Mouse (Mus musculus) CH12.LX (cell line): ENCODE results near the gene E4f1. TPM values are rescaled to one million over a fixed set of nuclear protein-coding genes. Genes with fewer than 3 reads are reported as not detected.

Source experiments
- DNase-seq: peaks from one replicate; pipeline ENCODE4 v3.0.0-alpha.2; 2013; ENCODE audit errors: extremely low read depth
- H3K27ac ChIP-seq: 2 replicates; pipeline ENCODE4 v1.5.1; 2012; ENCODE audit warnings: low read depth, mild to moderate bottlenecking, control low read depth, moderate library complexity; ENCODE audit not compliant: insufficient read depth
- H3K27me3 ChIP-seq: replicated peaks from 2 replicates; pipeline ENCODE3; 2012; ENCODE audit warnings: inconsistent platforms
- H3K36me3 ChIP-seq, 2 experiments: replicated peaks in 1 of 2; 2 replicates each; pipeline versions ENCODE3 to v1.6.1; 2012; ENCODE audit warnings: inconsistent platforms in 1 of 2, low read length in 1 of 2, mild to moderate bottlenecking in 1 of 2, mixed read lengths in 1 of 2, moderate library complexity in 1 of 2; ENCODE audit not compliant: control insufficient read depth in 1 of 2, insufficient read depth in 1 of 2
- H3K4me1 ChIP-seq, 2 experiments: 2 replicates each; pipeline ENCODE4 v1.6.1; 2012; ENCODE audit warnings: inconsistent platforms in 1 of 2, moderate library complexity in 1 of 2; ENCODE audit not compliant: insufficient read depth in 2 of 2, control insufficient read depth in 1 of 2
- H3K4me2 ChIP-seq: 2 replicates; pipeline ENCODE4 v1.6.1; 2012; ENCODE audit warnings: low read depth, mild to moderate bottlenecking, control low read depth; ENCODE audit not compliant: poor library complexity, insufficient read depth, severe bottlenecking
- H3K4me3 ChIP-seq, 3 experiments: fragments of 150-350 bp in 1 of 3; sonication (generic) in 1 of 3; replicated peaks in 1 of 3; 2 replicates each; pipeline versions ENCODE3 to v1.5.1; 2011 to 2012; ENCODE audit warnings: low read depth in 2 of 3, low read length in 2 of 3, mild to moderate bottlenecking in 2 of 3, moderate library complexity in 2 of 3, control low read depth in 1 of 3, improper control_type of control experiment in 1 of 3, inconsistent platforms in 1 of 3, mixed read lengths in 1 of 3; ENCODE audit not compliant: poor library complexity in 1 of 3
- H3K79me2 ChIP-seq: replicated peaks from 2 replicates; pipeline ENCODE4 v1.6.1; 2012; ENCODE audit warnings: mild to moderate bottlenecking, moderate library complexity; ENCODE audit not compliant: control insufficient read depth, poor library complexity, insufficient read depth, severe bottlenecking; ENCODE audit errors: extremely low read depth
- H3K9ac ChIP-seq: 2 replicates; pipeline ENCODE4 v1.6.1; 2012; ENCODE audit warnings: low read depth, mild to moderate bottlenecking, control low read depth, moderate library complexity; ENCODE audit not compliant: insufficient read depth
- H3K9me3 ChIP-seq: replicated peaks from 2 replicates; pipeline ENCODE3; 2012; ENCODE audit warnings: low read length, inconsistent platforms, mixed read lengths
- BHLHE40 ChIP-seq: IDR thresholded peaks from 2 replicates; pipeline ENCODE4 v1.6.1; 2011; ENCODE audit warnings: mild to moderate bottlenecking, low read depth, low read length, improper control_type of control experiment
- CHD1 ChIP-seq: IDR thresholded peaks from 2 replicates; pipeline ENCODE4 v1.6.1; 2012; ENCODE audit warnings: low read depth, low read length, improper control_type of control experiment, inconsistent platforms
- CHD2 ChIP-seq: IDR thresholded peaks from 2 replicates; pipeline ENCODE4 v1.6.1; 2011; ENCODE audit warnings: low read length, improper control_type of control experiment
- CTCF ChIP-seq, 2 experiments: IDR thresholded peaks in 1 of 2; conservative IDR thresholded peaks in 1 of 2; 2 replicates each; pipeline ENCODE4 v1.5.1; 2011 to 2012; ENCODE audit warnings: low read depth in 2 of 2, low read length in 2 of 2, improper control_type of control experiment in 1 of 2, inconsistent platforms in 1 of 2, mild to moderate bottlenecking in 1 of 2, moderate library complexity in 1 of 2
- E2F4 ChIP-seq: IDR thresholded peaks from 2 replicates; pipeline ENCODE4 v1.6.1; 2011; ENCODE audit warnings: low read depth, low read length, improper control_type of control experiment; ENCODE audit not compliant: insufficient replicate concordance
- ELF1 ChIP-seq: IDR thresholded peaks from 2 replicates; pipeline ENCODE4 v1.6.1; 2014; ENCODE audit warnings: low read depth, mild to moderate bottlenecking, inconsistent platforms, low read length, improper control_type of control experiment
- GABPA ChIP-seq: IDR thresholded peaks from 2 replicates; pipeline ENCODE4 v1.6.1; 2012; ENCODE audit warnings: low read depth, low read length, improper control_type of control experiment, inconsistent platforms; ENCODE audit not compliant: insufficient replicate concordance
- HCFC1 ChIP-seq: IDR thresholded peaks from 2 replicates; pipeline ENCODE4 v1.6.1; 2012; ENCODE audit warnings: low read depth, mild to moderate bottlenecking, inconsistent platforms, low read length, improper control_type of control experiment
- IRF4 ChIP-seq: IDR thresholded peaks from 2 replicates; pipeline ENCODE4 v1.6.1; 2014; ENCODE audit warnings: low read depth, mild to moderate bottlenecking, inconsistent platforms, low read length, improper control_type of control experiment
- JUND ChIP-seq: conservative IDR thresholded peaks from 2 replicates; pipeline ENCODE4 v1.6.1; 2011; ENCODE audit warnings: low read depth, low read length, improper control_type of control experiment
- KAT2A ChIP-seq: IDR thresholded peaks from 2 replicates; pipeline ENCODE4 v1.6.1; 2012; ENCODE audit warnings: low read length, improper control_type of control experiment, inconsistent platforms; ENCODE audit not compliant: insufficient replicate concordance
- MAFK ChIP-seq: IDR thresholded peaks from 2 replicates; pipeline ENCODE4 v1.6.1; 2011; ENCODE audit warnings: low read length, improper control_type of control experiment; ENCODE audit not compliant: insufficient replicate concordance
- MXI1 ChIP-seq: IDR thresholded peaks from 2 replicates; pipeline ENCODE4 v1.6.1; 2011; ENCODE audit warnings: mild to moderate bottlenecking, low read depth, low read length, improper control_type of control experiment
- MYC ChIP-seq: IDR thresholded peaks from 2 replicates; pipeline ENCODE4 v1.6.1; 2011; ENCODE audit warnings: low read depth, mild to moderate bottlenecking, improper control_type of control experiment, low read length
- NELFE ChIP-seq: IDR thresholded peaks from 2 replicates; pipeline ENCODE4 v1.6.1; 2011; ENCODE audit warnings: low read depth, low read length, improper control_type of control experiment
- NRF1 ChIP-seq: IDR thresholded peaks from 2 replicates; pipeline ENCODE4 v1.6.1; 2014; ENCODE audit warnings: low read depth, mild to moderate bottlenecking, inconsistent platforms, low read length, improper control_type of control experiment, moderate library complexity
- POLR2A ChIP-seq: IDR thresholded peaks from 2 replicates; pipeline ENCODE4 v1.6.1; 2011; ENCODE audit warnings: low read depth, mild to moderate bottlenecking, improper control_type of control experiment, low read length
- POLR2AphosphoS2 ChIP-seq: IDR thresholded peaks from 2 replicates; pipeline ENCODE4 v1.6.1; 2011; ENCODE audit warnings: low read depth, low read length, improper control_type of control experiment
- RAD21 ChIP-seq: IDR thresholded peaks from 2 replicates; pipeline ENCODE4 v1.6.1; 2011; ENCODE audit warnings: low read depth, mild to moderate bottlenecking, low read length, improper control_type of control experiment, moderate library complexity
- SIN3A ChIP-seq: IDR thresholded peaks from 2 replicates; pipeline ENCODE4 v1.6.1; 2012; ENCODE audit warnings: low read length, improper control_type of control experiment, inconsistent platforms
- SMC3 ChIP-seq: IDR thresholded peaks from 2 replicates; pipeline ENCODE4 v1.6.1; 2011; ENCODE audit warnings: low read depth, low read length, improper control_type of control experiment
- TBP ChIP-seq: conservative IDR thresholded peaks from 2 replicates; pipeline ENCODE4 v1.6.1; 2011; ENCODE audit warnings: low read depth, low read length, improper control_type of control experiment
- TCF12 ChIP-seq: IDR thresholded peaks from 2 replicates; pipeline ENCODE4 v1.6.1; 2014; ENCODE audit warnings: low read depth, mild to moderate bottlenecking, inconsistent platforms, low read length, improper control_type of control experiment
- USF1 ChIP-seq: IDR thresholded peaks from 2 replicates; pipeline ENCODE4 v1.6.1; 2014; ENCODE audit warnings: low read depth, mild to moderate bottlenecking, inconsistent platforms, low read length, improper control_type of control experiment
- USF2 ChIP-seq: conservative IDR thresholded peaks from 2 replicates; pipeline ENCODE4 v1.6.1; 2011; ENCODE audit warnings: low read depth, low read length, improper control_type of control experiment
- ZC3H11A ChIP-seq: IDR thresholded peaks from 2 replicates; pipeline ENCODE4 v1.6.1; 2012; ENCODE audit warnings: low read depth, mild to moderate bottlenecking, inconsistent platforms, low read length, improper control_type of control experiment
- ZKSCAN1 ChIP-seq: IDR thresholded peaks from 2 replicates; pipeline ENCODE4 v1.6.1; 2012; ENCODE audit warnings: low read depth, inconsistent platforms, low read length, improper control_type of control experiment, borderline replicate concordance
- ZMIZ1 ChIP-seq: IDR thresholded peaks from 2 replicates; pipeline ENCODE4 v1.6.1; 2012; ENCODE audit warnings: low read depth, mild to moderate bottlenecking, inconsistent platforms, low read length, improper control_type of control experiment
- dilution Hi-C: fragments of 300-500 bp; cut with MboI; formaldehyde crosslinking; loops from 2 replicates; pipeline ENCODE4 v1.14.3; 2020; ENCODE audit warnings: low sequenced_read_pairs; ENCODE audit not compliant: extremely low pct_unique_long_range_greater_than_20kb, extremely low pct_ligation_motif_present
- in situ Hi-C: fragments of 300-500 bp; cut with MboI; formaldehyde crosslinking; loops from 3 replicates; pipeline ENCODE4 v1.14.3; 2019; ENCODE audit warnings: low sequenced_read_pairs, low pct_ligation_motif_present, low pct_unique_long_range_greater_than_20kb, mixed read lengths
- polyA plus RNA-seq: library from polyadenylated mRNA; unstranded; fragments of >175 nt; gene quantifications from 2 replicates; pipeline ENCODE4 v1.2.1, GENCODE M21; 2012; ENCODE audit warnings: low read depth; ENCODE audit not compliant: insufficient read length
- total RNA-seq, 2 experiments: library from RNA; depleted of rRNA; stranded (reverse); fragments of 300-350 nt in 1 of 2; fragments of >200 nt in 1 of 2; gene quantifications; 2 replicates each; pipeline ENCODE4 v1.2.3; 2012 to 2014

E4f1 gene
- total and polyA plus RNA-seq, 3 experiments: 10.2 to 22.7 (median 16.2) TPM

GRCm38 (mm10) chr17:24514270-24515257 is 44.5 kb upstream of the E4f1 start:
- Histone ChIP-seq H3K79me2 (0 out of 2 replicates have a peak, but pooled peaks cover under 1% of the 10 kb centered on the region), H3K4me2 (no peak overlapping the region), H3K4me1 (no peaks in the 10 kb centered on the region), H3K9me3 (no peaks in the 10 kb centered on the region), H3K27me3 (no peaks in the 10 kb centered on the region), H3K27ac (no peak overlapping the region), H3K36me3 (peaks cover 89 to 98% of the 10 kb centered on the region in 2 experiments), H3K9ac (no peak overlapping the region), H3K4me3 (no peak overlapping the region)
- dilution Hi-C loops: no loop called here
- no peak for DNase-seq
- no peak for TF ChIP-seq USF1
- no peak for TF ChIP-seq TBP
- no peak for TF ChIP-seq SMC3
- TF ChIP-seq ZC3H11A: no peak
- TF ChIP-seq BHLHE40: no peak
- TF ChIP-seq USF2: no peak
- TF ChIP-seq HCFC1: no peak
- no peak for TF ChIP-seq JUND
- TF ChIP-seq MYC: no peak
- no peak for TF ChIP-seq CTCF (conservative IDR thresholded peaks at IDR 0.05 in 1 of 2, IDR thresholded peaks at IDR 0.05 in 1 of 2; ENCODE audit: low read depth in 2 of 2, low read length in 2 of 2)
- no peak for TF ChIP-seq MAFK
- in situ Hi-C loops: no loop called here

DNA sequence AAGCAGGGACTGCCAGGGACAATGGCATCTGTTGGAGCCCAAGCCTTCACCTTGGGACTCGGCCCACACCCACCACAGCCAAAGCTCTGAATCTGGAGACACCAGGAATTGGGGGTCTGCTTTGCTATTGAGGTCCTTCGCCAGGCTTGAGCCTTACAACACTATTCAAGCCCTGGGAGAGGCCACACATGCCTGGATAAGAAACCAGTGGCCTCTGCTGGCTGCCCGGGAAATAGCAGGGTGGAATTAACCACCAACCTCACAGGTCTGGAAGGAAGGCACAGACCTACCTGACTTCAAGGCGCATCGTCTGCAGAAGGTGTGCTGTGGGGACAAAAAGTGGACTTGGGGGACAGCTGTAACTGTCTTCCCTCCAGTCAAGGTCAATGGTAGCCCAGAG is 43.5 kb upstream of the E4f1 start:
- dilution Hi-C loops: no loop called here
- peaks cover 90 to 98% of the 10 kb centered on the region in 2 experiments for H3K36me3 ChIP-seq
- no peaks in the 10 kb centered on the region for H3K27me3 ChIP-seq
- TF ChIP-seq BHLHE40: no peak
- TF ChIP-seq MYC: no peak
- TF ChIP-seq SMC3: peak; percentile 36
- TF ChIP-seq IRF4: no peak
- TF ChIP-seq TCF12: no peak
- no peak for TF ChIP-seq MXI1
- peak; percentile 43 for TF ChIP-seq RAD21
- no peak for TF ChIP-seq CHD2
- TF ChIP-seq CTCF (conservative IDR thresholded peaks at IDR 0.05 in 1 of 2, IDR thresholded peaks at IDR 0.05 in 1 of 2; ENCODE audit: low read depth in 2 of 2, low read length in 2 of 2): peak; percentile 21 to 58; a peak in 2 of 4 replicates
- no peak for TF ChIP-seq ELF1
- TF ChIP-seq ZKSCAN1: no peak
- TF ChIP-seq NELFE: no peak
- no peak for TF ChIP-seq USF2
- TF ChIP-seq CHD1: no peak
- no peak for TF ChIP-seq GABPA
- no peak for TF ChIP-seq POLR2AphosphoS2
- TF ChIP-seq HCFC1: no peak
- no peak for TF ChIP-seq JUND
- no peak for TF ChIP-seq KAT2A
- TF ChIP-seq MAFK: no peak
- no peak for TF ChIP-seq ZMIZ1
- no peak for TF ChIP-seq USF1
- TF ChIP-seq SIN3A: no peak
- no peak for TF ChIP-seq E2F4
- no peak for TF ChIP-seq NRF1
- TF ChIP-seq POLR2A: no peak
- TF ChIP-seq, all 38 proteins: peak for 3
- peak; percentile 27 for DNase-seq
- in situ Hi-C loops: no loop called here
- H3K4me2 ChIP-seq: no peak overlapping the region
- no peaks in the 10 kb centered on the region for H3K4me1 ChIP-seq
- no peaks in the 10 kb centered on the region for H3K9me3 ChIP-seq
- H3K79me2 ChIP-seq: no peaks in the 10 kb centered on the region
- H3K9ac ChIP-seq: no peak overlapping the region
- H3K27ac ChIP-seq: no peak overlapping the region
- H3K4me3 ChIP-seq: no peak overlapping the region
